Mouse (Mus musculus): ENCODE measurements around the gene Ttc22. TPM values are rescaled to one million over a fixed set of nuclear protein-coding genes. Genes with fewer than 3 reads are reported as not detected.

Ttc22 gene
- polyA plus RNA-seq, 1 experiment from 2014 or later, result 1.2 TPM

Other genes starting within 250 kb of the Ttc22 start
- 1.3 and 2.7 TPM in 2 replicates for gene Pcsk9, start 158.1 kb upstream of the Ttc22 start, polyA plus RNA-seq (2015; fragmentation: Nextera tagmentation; extraction: Ambion mirVana)
- gene Bsnd, start 130.1 kb upstream of the Ttc22 start, polyA plus RNA-seq (2015; fragmentation: Nextera tagmentation; extraction: Ambion mirVana), result not detected in 2 replicates
- gene Dhcr24, start 61.4 kb upstream of the Ttc22 start, polyA plus RNA-seq (2015; fragmentation: Nextera tagmentation; extraction: Ambion mirVana), result 2.0 and 2.9 TPM in 2 replicates
- not detected in 2 replicates for gene Lexm, start 5.2 kb upstream of the Ttc22 start, polyA plus RNA-seq (2015; fragmentation: Nextera tagmentation; extraction: Ambion mirVana)
- 12.2 and 13.2 TPM in 2 replicates for gene Pars2, start 28.6 kb downstream of the Ttc22 start, polyA plus RNA-seq (2015; fragmentation: Nextera tagmentation; extraction: Ambion mirVana)
- gene Ttc4, start 56.5 kb downstream of the Ttc22 start, polyA plus RNA-seq (2015; fragmentation: Nextera tagmentation; extraction: Ambion mirVana), result 89.7 and 92.3 TPM in 2 replicates
- 0.13 TPM in 1 of 2 replicates, not detected in the other for gene Mroh7, start 108.5 kb downstream of the Ttc22 start, polyA plus RNA-seq (2015; fragmentation: Nextera tagmentation; extraction: Ambion mirVana)
- gene Fam151a, start 111.5 kb downstream of the Ttc22 start, polyA plus RNA-seq (2015; fragmentation: Nextera tagmentation; extraction: Ambion mirVana), result 0.18 and 0.30 TPM in 2 replicates
- 2.1 and 2.4 TPM in 2 replicates for gene Acot11, start 182.6 kb downstream of the Ttc22 start, polyA plus RNA-seq (2015; fragmentation: Nextera tagmentation; extraction: Ambion mirVana)

Data from lung, embryonic 16.5 days (tissue).